8 mouse cellular contexts compared by ENCODE assay signal in genomic region chr7:134301285-134301684, GRCm38 (mm10).
DNase-seq lines count a peak whose midpoint lies in the region; ATAC-seq and TF ChIP-seq lines count a peak whose summit lies in the region.

No protein-coding gene starts in this region.

- no peak overlapping the region for H3K4me2 ChIP-seq in liver, embryonic 11.5 days
- H3K4me2 ChIP-seq in embryonic facial prominence, embryonic 11.5 days (ENCODE audit: low read depth, low read length), result no peak overlapping the region

- no peaks in the 10 kb centered on the region for H3K36me3 ChIP-seq in liver, adult 2 months (ENCODE audit: control insufficient read depth, insufficient read depth, low read length)
- no peaks in the 10 kb centered on the region for H3K36me3 ChIP-seq in liver, embryonic 11.5 days (ENCODE audit: control insufficient read depth, insufficient read depth, low read length)
- no peaks in the 10 kb centered on the region for H3K36me3 ChIP-seq in embryonic facial prominence, embryonic 11.5 days (replicated peaks; ENCODE audit: control insufficient read depth, insufficient read depth, low read depth, low read length)

- H3K27ac ChIP-seq in liver, adult 2 months (replicated peaks; ENCODE audit: insufficient read depth, low read depth, low read length), result no peak overlapping the region
- no peak overlapping the region for H3K27ac ChIP-seq in liver, embryonic 11.5 days (ENCODE audit: low read depth, low read length)
- H3K27ac ChIP-seq in embryonic facial prominence, embryonic 11.5 days (replicated peaks; ENCODE audit: low read depth, low read length), result no peak overlapping the region

- H3K9me3 ChIP-seq in liver, embryonic 11.5 days (ENCODE audit: control insufficient read depth, low read length), result no peaks in the 10 kb centered on the region
- no peaks in the 10 kb centered on the region for H3K9me3 ChIP-seq in embryonic facial prominence, embryonic 11.5 days (replicated peaks; ENCODE audit: control insufficient read depth, low read length)

- no peaks in the 10 kb centered on the region for H3K27me3 ChIP-seq in liver, adult 2 months (ENCODE audit: control insufficient read depth, insufficient read depth, low read length)
- no peaks in the 10 kb centered on the region for H3K27me3 ChIP-seq in liver, embryonic 11.5 days (replicated peaks; ENCODE audit: control insufficient read depth, insufficient read depth, low read length)
- no peaks in the 10 kb centered on the region for H3K27me3 ChIP-seq in embryonic facial prominence, embryonic 11.5 days (ENCODE audit: control insufficient read depth, insufficient read depth, low read length)

- peak; percentile 28; the same call in 1 of the 2 replicates for TF ChIP-seq CTCF in liver, adult 2 months (IDR thresholded peaks at IDR 0.05; ENCODE audit: low read depth, low read length)

- no peak overlapping the region for H3K9ac ChIP-seq in liver, adult 2 months (ENCODE audit: low read depth, low read length)
- no peak overlapping the region for H3K9ac ChIP-seq in liver, embryonic 11.5 days (ENCODE audit: low read depth, low read length)
- H3K9ac ChIP-seq in embryonic facial prominence, embryonic 11.5 days (replicated peaks; ENCODE audit: low read length), result no peak overlapping the region

- ATAC-seq in liver, embryonic 11.5 days (replicated peaks; ENCODE audit: low FRiP score), result no peak
- ATAC-seq in embryonic facial prominence, embryonic 11.5 days (replicated peaks; ENCODE audit: insufficient number of reproducible peaks, low FRiP score, low TSS enrichment, low read depth), result no peak

- TF ChIP-seq POLR2A in liver, adult 2 months (IDR thresholded peaks at IDR 0.05; ENCODE audit: extremely low read depth, insufficient read depth, low read length), result no peak

- no peaks in the 10 kb centered on the region for H3K4me1 ChIP-seq in liver, adult 2 months (ENCODE audit: control insufficient read depth, insufficient read depth, low read length)
- H3K4me1 ChIP-seq in liver, embryonic 11.5 days (replicated peaks; ENCODE audit: control insufficient read depth, insufficient read depth, low read length), result no peaks in the 10 kb centered on the region
- no peaks in the 10 kb centered on the region for H3K4me1 ChIP-seq in embryonic facial prominence, embryonic 11.5 days (ENCODE audit: control insufficient read depth, insufficient read depth, low read length)

- H3K79me2 ChIP-seq in liver, adult 2 months (ENCODE audit: control insufficient read depth, insufficient read depth, low read length), result no peaks in the 10 kb centered on the region

- 50% methylated on average over 8 of the region's 8 CpGs for WGBS in liver, adult 2 months
- WGBS in liver, embryonic 11.5 days, result 41% methylated on average over 8 of the region's 8 CpGs
- WGBS in embryonic facial prominence, embryonic 11.5 days, result 46% methylated on average over 8 of the region's 8 CpGs

- H3K4me3 ChIP-seq in liver, adult 2 months (ENCODE audit: insufficient read depth, low read depth, low read length), result no peak overlapping the region
- H3K4me3 ChIP-seq in liver, embryonic 11.5 days (ENCODE audit: low read depth, low read length), result no peak overlapping the region
- no peak overlapping the region for H3K4me3 ChIP-seq in embryonic facial prominence, embryonic 11.5 days (ENCODE audit: low read depth, low read length)

- peak; percentile 47 to 61 for DNase-seq in cerebellum, postnatal 10 days
- DNase-seq in cerebellum, adult 18-20 months, result no peak
- no peak for DNase-seq in liver, adult 2 months (ENCODE audit: extremely low read depth, low read depth, low spot score)
- no peak for DNase-seq in liver, embryonic 11.5 days (ENCODE audit: low spot score)
- peak; percentile 33 for DNase-seq in embryonic facial prominence, embryonic 11.5 days (ENCODE audit: low spot score)
- DNase-seq in retina, postnatal 1 day, result peak; percentile 57
- DNase-seq in frontal cortex, postnatal 10 days (ENCODE audit: low spot score in 2 of 2), result no peak
- DNase-seq in right cerebral cortex, postnatal 10 days (ENCODE audit: low spot score in 2 of 2), result no peak

Comparison
In these comparisons a context has a peak if more than half of its experiments do, and no peak if none do; other contexts are left out.
1. DNase-seq: peak in cerebellum, postnatal 10 days (2 of 2), embryonic facial prominence, embryonic 11.5 days (single experiment) and retina, postnatal 1 day (single experiment); none in cerebellum, adult 18-20 months (0 of 2), liver, adult 2 months (single experiment), liver, embryonic 11.5 days (single experiment), frontal cortex, postnatal 10 days (0 of 2) and right cerebral cortex, postnatal 10 days (0 of 2).